Mouse (Mus musculus): ENCODE results near the gene Babam1. TPM values are rescaled to one million over a fixed set of nuclear protein-coding genes. Genes with fewer than 3 reads are reported as not detected.

Gene Babam1
- polyA plus RNA-seq, 1 experiment from 2014 or later, result 54.7 TPM

DNA sequence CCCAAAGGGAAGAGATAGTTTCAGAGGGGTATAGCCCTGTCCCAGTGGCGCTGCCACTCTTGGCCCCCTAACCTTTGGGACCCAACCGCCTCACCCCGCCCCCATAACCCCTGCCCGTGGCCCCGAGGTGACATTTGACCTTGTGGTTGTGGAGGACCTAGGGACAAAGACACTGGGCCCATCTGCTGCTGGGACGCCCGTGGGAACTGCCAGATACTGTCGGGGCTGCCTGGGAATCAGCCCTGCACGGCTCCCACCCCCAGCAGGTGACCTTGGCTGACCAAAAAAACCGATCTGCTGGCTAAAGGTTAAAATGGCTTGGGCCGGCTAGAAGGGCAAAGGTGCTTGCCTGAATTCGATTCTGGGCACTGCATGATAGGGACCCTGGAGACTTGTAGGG is 13.3 kb upstream of the Babam1 start:
- H3K9me3 ChIP-seq (ENCODE audit: control insufficient read depth, low read length), result no peaks in the 10 kb centered on the region
- H3K27ac ChIP-seq (replicated peaks), result peak overlapping the region; percentile 96
- no peak overlapping the region for H3K4me3 ChIP-seq (ENCODE audit: low read depth, low read length)
- no peak overlapping the region; the same call in 1 of the 2 replicates for H3K4me2 ChIP-seq (replicated peaks; ENCODE audit: low read depth)
- TF ChIP-seq CTCF (IDR thresholded peaks at IDR 0.05; ENCODE audit: low read depth) (no peak), EP300 (optimal IDR thresholded peaks at IDR 0.05) (no peak)
- DNase-seq (ENCODE audit: low spot score), result no peak
- H3K27me3 ChIP-seq (ENCODE audit: control insufficient read depth, insufficient read depth, low read length), result no peaks in the 10 kb centered on the region
- no peaks in the 10 kb centered on the region for H3K36me3 ChIP-seq (ENCODE audit: control insufficient read depth, insufficient read depth, low read length)
- no peak overlapping the region for H3K9ac ChIP-seq (ENCODE audit: low read length)
- peaks cover 9% of the 10 kb centered on the region for H3K4me1 ChIP-seq (replicated peaks; ENCODE audit: control insufficient read depth, insufficient read depth)
- ATAC-seq (ENCODE audit: low FRiP score, low TSS enrichment), result no peak
- WGBS, result 28% methylated on average over 10 of the region's 12 CpGs

DNA sequence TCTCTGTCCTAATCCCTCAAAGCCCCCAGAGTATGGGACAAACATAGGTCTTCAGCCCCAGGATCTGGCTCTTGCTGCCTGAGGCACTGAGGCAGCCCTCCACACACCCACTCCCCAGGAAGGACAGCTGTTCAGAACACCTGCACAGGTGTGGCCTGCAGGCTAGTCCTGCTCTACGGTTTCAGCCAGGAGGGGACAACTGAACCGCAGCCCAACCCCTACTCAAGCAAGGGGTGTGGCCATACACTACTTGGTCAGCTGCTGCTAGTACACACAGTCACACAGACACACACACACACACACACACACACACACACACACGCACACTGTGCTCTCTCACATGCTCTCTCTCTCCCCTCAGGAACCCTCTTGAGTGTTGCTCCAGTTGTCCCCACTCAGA is 12.8 kb upstream of the Babam1 start:
- 42% methylated on average over 3 of the region's 3 CpGs for WGBS
- TF ChIP-seq EP300 (optimal IDR thresholded peaks at IDR 0.05), result no peak
- TF ChIP-seq CTCF (IDR thresholded peaks at IDR 0.05; ENCODE audit: low read depth), result no peak
- no peak overlapping the region for H3K9ac ChIP-seq (ENCODE audit: low read length)

DNA sequence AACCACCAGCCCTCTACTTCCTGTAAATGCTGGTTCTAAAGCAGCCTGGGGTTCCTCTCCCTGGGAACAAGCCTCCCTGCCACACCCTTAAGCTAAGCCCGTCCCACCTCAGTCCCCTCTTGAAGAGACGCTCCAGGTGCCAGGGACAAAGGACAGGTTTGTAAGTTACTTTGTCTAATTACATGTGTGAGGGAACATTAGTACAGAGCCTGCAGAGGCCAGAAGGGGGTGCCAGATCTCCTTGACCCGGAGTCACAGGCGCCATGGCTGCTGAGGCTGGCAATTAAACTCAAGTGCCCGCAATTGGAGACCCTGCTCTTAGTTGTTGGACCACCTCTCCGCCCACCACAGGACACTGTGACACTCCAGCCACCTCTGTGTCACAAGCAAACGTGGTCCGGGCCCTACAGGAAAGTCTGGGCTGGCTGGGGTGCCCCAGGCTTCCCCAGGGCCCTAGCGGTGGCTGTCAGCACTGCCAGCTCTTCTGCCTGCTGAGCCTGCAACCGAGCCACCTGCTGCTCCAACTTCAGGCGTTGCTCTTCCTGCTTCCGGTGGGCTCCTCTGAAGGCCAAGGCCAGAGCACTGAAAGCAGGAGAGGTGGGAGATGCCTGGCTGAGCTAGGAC is 11.3 kb upstream of the Babam1 start:
- 77% methylated on average over 12 of the region's 12 CpGs for WGBS
- Histone ChIP-seq H3K9ac (ENCODE audit: low read length) (no peak overlapping the region), H3K27ac (replicated peaks) (no peak overlapping the region), H3K4me1 (replicated peaks; ENCODE audit: control insufficient read depth, insufficient read depth) (peaks cover 6% of the 10 kb centered on the region; the same call in 1 of the 2 replicates), H3K27me3 (ENCODE audit: control insufficient read depth, insufficient read depth, low read length) (no peaks in the 10 kb centered on the region), H3K4me2 (replicated peaks; ENCODE audit: low read depth) (no peak overlapping the region), H3K4me3 (ENCODE audit: low read depth, low read length) (no peak overlapping the region), H3K36me3 (ENCODE audit: control insufficient read depth, insufficient read depth, low read length) (no peaks in the 10 kb centered on the region), H3K9me3 (ENCODE audit: control insufficient read depth, low read length) (no peaks in the 10 kb centered on the region)
- DNase-seq (ENCODE audit: low spot score), result no peak
- TF ChIP-seq CTCF (IDR thresholded peaks at IDR 0.05; ENCODE audit: low read depth) (peak; percentile 5; the same call in 1 of the 2 replicates), EP300 (optimal IDR thresholded peaks at IDR 0.05) (no peak)
- ATAC-seq (ENCODE audit: low FRiP score, low TSS enrichment), result no peak

More for the DNA sequence above, 12.8 kb upstream of the Babam1 start:
- ATAC-seq (ENCODE audit: low FRiP score, low TSS enrichment), result peak; percentile 25; the same call in 1 of the 2 replicates
- DNase-seq (ENCODE audit: low spot score), result peak; percentile 72
- Histone ChIP-seq H3K27ac (replicated peaks) (peak overlapping the region; percentile 96), H3K4me1 (replicated peaks; ENCODE audit: control insufficient read depth, insufficient read depth) (peaks cover 9% of the 10 kb centered on the region), H3K4me3 (ENCODE audit: low read depth, low read length) (no peak overlapping the region), H3K27me3 (ENCODE audit: control insufficient read depth, insufficient read depth, low read length) (no peaks in the 10 kb centered on the region), H3K36me3 (ENCODE audit: control insufficient read depth, insufficient read depth, low read length) (no peaks in the 10 kb centered on the region), H3K4me2 (replicated peaks; ENCODE audit: low read depth) (no peak overlapping the region), H3K9me3 (ENCODE audit: control insufficient read depth, low read length) (no peaks in the 10 kb centered on the region)

DNA sequence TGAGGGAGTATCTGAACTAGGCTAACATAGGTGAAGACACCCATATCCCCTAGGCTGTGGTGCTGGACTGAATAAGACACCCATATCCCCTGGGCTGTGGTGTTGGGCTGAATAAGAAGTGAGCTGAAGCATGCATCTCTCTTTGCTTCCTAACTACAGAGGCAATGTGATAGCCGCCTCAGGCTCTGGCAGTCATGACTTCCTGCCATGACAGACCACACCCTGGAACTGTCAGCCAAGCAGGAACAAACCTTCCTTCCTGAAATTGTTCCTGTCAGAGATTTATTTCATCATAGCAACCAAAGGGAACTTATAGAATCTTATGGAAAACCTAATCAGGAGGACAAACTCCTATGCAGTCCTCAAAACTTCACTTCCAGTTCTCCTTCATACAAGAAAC is 8.4 kb upstream of the Babam1 start:
- DNase-seq (ENCODE audit: low spot score) (no peak), ATAC-seq (ENCODE audit: low FRiP score, low TSS enrichment) (no peak)
- Histone ChIP-seq H3K9ac (ENCODE audit: low read length) (no peak overlapping the region), H3K4me2 (replicated peaks; ENCODE audit: low read depth) (no peak overlapping the region), H3K27me3 (ENCODE audit: control insufficient read depth, insufficient read depth, low read length) (no peaks in the 10 kb centered on the region), H3K4me3 (ENCODE audit: low read depth, low read length) (no peak overlapping the region), H3K4me1 (replicated peaks; ENCODE audit: control insufficient read depth, insufficient read depth) (no peaks in the 10 kb centered on the region; the same call in 1 of the 2 replicates), H3K9me3 (ENCODE audit: control insufficient read depth, low read length) (no peaks in the 10 kb centered on the region), H3K27ac (replicated peaks) (no peak overlapping the region), H3K36me3 (ENCODE audit: control insufficient read depth, insufficient read depth, low read length) (no peaks in the 10 kb centered on the region)
- no peak for TF ChIP-seq EP300 (optimal IDR thresholded peaks at IDR 0.05)
- TF ChIP-seq CTCF (IDR thresholded peaks at IDR 0.05; ENCODE audit: low read depth), result no peak
- 41% methylated on average over 1 of the region's 1 CpGs for WGBS

DNA sequence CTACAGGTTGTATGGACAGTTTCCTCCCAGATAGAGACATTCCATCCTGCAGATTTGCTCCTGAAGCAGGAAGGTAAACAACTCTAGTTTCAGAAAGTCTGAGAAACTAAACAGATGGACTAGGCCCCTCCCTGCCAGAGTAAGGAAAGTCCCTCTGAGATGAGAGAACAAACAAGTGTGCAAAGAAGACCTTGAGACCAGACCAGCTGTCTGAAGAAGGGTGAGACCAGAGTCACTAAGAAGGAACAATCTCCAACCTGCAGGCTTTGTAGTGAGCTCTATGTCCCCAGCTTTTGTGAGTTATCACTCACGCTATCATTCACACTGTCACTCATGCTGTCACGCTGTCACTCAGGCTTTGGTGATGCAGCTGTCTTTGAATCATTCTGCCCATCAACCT is 5.0 kb upstream of the Babam1 start:
- Histone ChIP-seq H3K36me3 (ENCODE audit: control insufficient read depth, insufficient read depth, low read length) (no peaks in the 10 kb centered on the region), H3K4me1 (replicated peaks; ENCODE audit: control insufficient read depth, insufficient read depth) (no peaks in the 10 kb centered on the region), H3K4me2 (replicated peaks; ENCODE audit: low read depth) (no peak overlapping the region), H3K9ac (ENCODE audit: low read length) (no peak overlapping the region), H3K27ac (replicated peaks) (no peak overlapping the region), H3K9me3 (ENCODE audit: control insufficient read depth, low read length) (no peaks in the 10 kb centered on the region), H3K4me3 (ENCODE audit: low read depth, low read length) (no peak overlapping the region), H3K27me3 (ENCODE audit: control insufficient read depth, insufficient read depth, low read length) (no peaks in the 10 kb centered on the region)
- ATAC-seq (ENCODE audit: low FRiP score, low TSS enrichment) (no peak), DNase-seq (ENCODE audit: low spot score) (no peak)
- 84% methylated on average over 2 of the region's 2 CpGs for WGBS
- TF ChIP-seq EP300 (optimal IDR thresholded peaks at IDR 0.05) (no peak), CTCF (IDR thresholded peaks at IDR 0.05; ENCODE audit: low read depth) (no peak)

DNA sequence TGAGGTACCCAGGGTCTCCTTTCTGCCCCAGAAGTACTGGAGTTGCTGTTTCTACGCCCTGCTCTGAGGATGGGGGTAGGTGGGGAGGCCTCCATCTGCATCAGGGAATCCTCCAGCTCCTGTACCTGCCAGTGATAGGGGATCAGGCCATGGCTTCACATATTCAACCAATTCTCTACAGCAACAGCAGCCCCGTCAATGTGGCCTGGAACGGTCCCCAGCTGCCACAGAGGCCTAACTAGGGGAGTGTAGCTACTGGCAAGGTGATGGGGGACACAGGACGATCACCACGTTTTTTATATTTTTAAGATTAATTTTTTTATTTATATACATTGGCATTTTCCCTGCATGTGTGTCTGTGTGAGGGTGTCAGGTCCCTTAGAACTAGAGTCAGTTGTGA is 4.3 kb upstream of the Babam1 start:
- Histone ChIP-seq H3K27me3 (ENCODE audit: control insufficient read depth, insufficient read depth, low read length) (no peaks in the 10 kb centered on the region), H3K9ac (ENCODE audit: low read length) (no peak overlapping the region), H3K4me3 (ENCODE audit: low read depth, low read length) (no peak overlapping the region), H3K27ac (replicated peaks) (no peak overlapping the region), H3K36me3 (ENCODE audit: control insufficient read depth, insufficient read depth, low read length) (no peaks in the 10 kb centered on the region), H3K4me2 (replicated peaks; ENCODE audit: low read depth) (no peak overlapping the region), H3K9me3 (ENCODE audit: control insufficient read depth, low read length) (no peaks in the 10 kb centered on the region), H3K4me1 (replicated peaks; ENCODE audit: control insufficient read depth, insufficient read depth) (peaks cover 2% of the 10 kb centered on the region; the same call in 1 of the 2 replicates)
- DNase-seq (ENCODE audit: low spot score) (no peak), ATAC-seq (ENCODE audit: low FRiP score, low TSS enrichment) (no peak)
- TF ChIP-seq CTCF (IDR thresholded peaks at IDR 0.05; ENCODE audit: low read depth) (no peak), EP300 (optimal IDR thresholded peaks at IDR 0.05) (no peak)
- WGBS, result 74% methylated on average over 5 of the region's 5 CpGs
